Mouse (Mus musculus) lung, postnatal 10 days (tissue): Measurements from ENCODE around the gene Panx3.
A peak's percentile ranks its signal among the peaks of the same experiment; 100 is the strongest.

Experiments used
- DNase-seq: peaks from one replicate; pipeline ENCODE4 v3.0.0; 2021

The Panx3 gene

GRCm38 (mm10) chr9:37629941-37630340 is 39.1 kb downstream of the Panx3 start:
- no peak for DNase-seq

- DNase-seq = no peak
These were observed 40.5 kb downstream of the Panx3 start for GRCm38 (mm10) chr9:37628581-37628980.

DNA sequence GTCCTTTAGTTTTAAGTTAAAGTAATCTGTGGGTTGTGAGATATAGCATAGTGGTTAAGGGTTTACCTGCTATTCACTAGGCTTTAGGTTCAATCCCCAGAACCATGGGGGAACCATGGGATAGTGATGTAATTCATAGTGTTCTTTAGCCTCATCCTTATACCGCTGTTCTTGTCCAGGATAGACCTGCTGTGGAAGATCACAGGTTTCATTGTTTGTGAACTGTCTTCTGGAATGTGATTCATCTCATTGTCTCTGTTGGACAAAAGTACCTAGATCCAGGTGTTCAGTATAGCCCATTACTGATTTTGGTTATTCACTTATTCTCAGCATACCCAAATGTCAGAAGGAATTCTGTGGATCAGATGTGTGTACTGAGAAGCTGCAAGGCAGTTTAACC is 41.8 kb downstream of the Panx3 start:
- no peak for DNase-seq

- DNase-seq = peak; percentile 25
These were observed 42.9 kb downstream of the Panx3 start for GRCm38 (mm10) chr9:37626103-37626567.

- peak; percentile 32 for DNase-seq
These were observed 43.4 kb downstream of the Panx3 start for GRCm38 (mm10) chr9:37625641-37626040.

DNA sequence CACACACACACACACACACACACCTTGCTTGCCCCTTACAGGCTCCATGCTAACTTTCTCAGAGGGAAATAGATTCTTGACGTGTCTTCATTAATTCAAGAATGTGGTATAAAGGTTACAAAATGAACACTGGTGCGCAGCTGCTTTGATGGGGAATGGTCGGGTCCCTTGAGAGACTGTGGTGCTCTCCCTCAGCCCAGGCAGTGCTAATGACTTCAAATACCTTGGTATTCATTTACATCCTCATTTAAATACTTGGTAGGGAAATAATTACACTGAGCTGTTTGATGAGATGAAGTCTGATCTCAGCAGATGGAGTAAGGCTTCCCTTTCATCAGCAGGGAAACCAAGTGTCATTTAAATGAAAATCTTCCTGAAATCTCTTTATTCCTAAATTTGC is 43.9 kb downstream of the Panx3 start:
- DNase-seq = no peak

- DNase-seq = no peak
These were observed 44.5 kb downstream of the Panx3 start for GRCm38 (mm10) chr9:37624502-37624901.

GRCm38 (mm10) chr9:37623981-37624380 is 45.1 kb downstream of the Panx3 start:
- no peak for DNase-seq

DNA sequence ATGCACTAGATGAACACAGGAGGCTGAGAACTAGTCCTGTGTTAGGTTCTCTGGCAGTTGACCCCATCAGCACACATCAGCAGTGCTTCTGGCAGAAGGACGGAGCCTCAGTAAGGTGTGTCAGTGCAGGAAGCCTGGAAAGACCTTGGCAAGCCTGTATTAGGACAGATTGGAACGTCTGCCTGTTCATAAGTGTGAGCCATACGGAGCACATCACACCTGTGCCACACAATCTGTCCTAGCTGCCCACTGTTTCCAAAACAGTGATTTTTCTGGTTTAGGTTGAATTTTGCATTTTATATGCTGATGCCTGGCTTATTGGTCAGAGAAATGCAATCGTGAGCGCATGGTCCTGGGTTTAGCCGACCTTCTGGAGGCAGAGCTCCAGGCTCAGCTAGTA is 47.7 kb downstream of the Panx3 start:
- DNase-seq = no peak

- DNase-seq = peak; percentile 49
These were observed 52.3 kb downstream of the Panx3 start for GRCm38 (mm10) chr9:37616770-37617169.

DNA sequence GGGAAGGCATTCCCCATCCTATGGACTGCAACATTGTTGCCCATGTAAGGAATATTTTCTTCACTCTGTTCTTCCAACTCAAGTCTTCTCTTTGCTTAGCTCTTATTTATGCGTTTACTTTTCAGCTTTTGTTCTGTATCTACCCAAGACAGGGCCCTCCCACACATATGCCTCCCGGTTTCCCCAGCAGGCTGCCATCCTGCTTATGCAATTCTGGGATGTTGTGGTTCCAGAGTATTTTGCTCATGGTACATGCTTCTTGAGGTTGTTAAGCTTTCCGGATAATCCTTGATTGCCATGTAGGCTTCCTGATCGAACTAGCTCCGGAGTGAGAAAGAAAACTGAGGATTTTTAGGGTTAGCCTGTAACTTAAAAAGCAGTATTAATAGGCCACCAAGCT is 53.8 kb downstream of the Panx3 start:
- no peak for DNase-seq

DNA sequence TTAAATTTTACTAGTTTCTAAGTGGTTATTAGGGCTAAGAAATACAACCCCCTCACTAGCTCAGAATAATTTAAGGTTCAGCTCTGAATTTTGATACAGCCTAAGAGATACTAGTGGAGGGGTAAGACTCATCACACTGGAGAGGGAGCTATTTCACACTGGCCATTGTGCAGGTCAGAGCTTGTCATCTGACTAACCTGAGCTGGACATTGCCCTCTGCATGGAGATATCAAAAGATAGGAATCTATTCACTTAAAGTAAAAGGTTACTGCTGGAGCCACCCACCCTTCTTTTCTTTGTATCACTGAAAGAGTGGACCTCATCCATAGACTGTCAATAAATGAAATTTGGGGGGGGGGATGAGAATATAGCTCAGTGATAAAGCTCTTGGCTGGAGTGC is 54.7 kb downstream of the Panx3 start:
- DNase-seq = no peak

GRCm38 (mm10) chr9:37613911-37614280 is 55.1 kb downstream of the Panx3 start:
- no peak for DNase-seq

GRCm38 (mm10) chr9:37613182-37613910 is 55.7 kb downstream of the Panx3 start, which contains the start of gene Spa17:
Gene Spa17 (minus strand): TSS chr9:37613722.
- peak; percentile 92 for DNase-seq
